Mouse (Mus musculus) urinary bladder, postnatal 25 days (tissue): ENCODE measurements around the gene Gm21616.
"Not testable (repeated sequence)": the region's sequence is repeated elsewhere in the genome, so short reads cannot be mapped to it uniquely, and the experiment has no call there.

ENCODE experiments used
- DNase-seq: peaks from one replicate; pipeline ENCODE4 v3.0.0; 2022; ENCODE audit warnings: low spot score

The Gm21616 gene

DNA sequence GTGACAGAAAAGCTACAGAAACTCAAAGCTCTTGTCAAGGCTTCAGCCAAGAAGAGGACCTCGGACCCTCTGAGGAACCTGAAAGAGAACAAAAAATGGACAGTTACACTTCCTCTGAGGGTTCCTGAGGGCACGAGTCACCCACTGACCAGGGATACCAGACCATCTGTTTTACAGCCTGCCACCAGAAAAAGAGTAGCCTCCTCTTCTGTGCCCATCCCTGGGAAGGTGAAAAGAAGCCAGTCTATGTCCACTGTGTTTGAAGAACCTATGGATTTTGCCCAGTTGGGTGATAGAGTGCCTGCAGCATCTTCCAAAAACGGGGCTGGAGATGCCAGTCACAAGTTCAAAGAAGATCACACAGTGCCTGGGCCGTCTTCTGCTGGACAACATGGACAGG, at the start of gene Gm21616:
Gene Gm21616 (plus strand): TSS at position 301 of the 400 bp plus-strand sequence.
- not testable (repeated sequence) for DNase-seq
